Mouse (Mus musculus) stomach, postnatal 0 days (tissue): ENCODE results near the gene Pir.

Source experiments
- CTCF ChIP-seq: IDR thresholded peaks from 2 replicates; pipeline ENCODE4 v1.5.1; 2016; ENCODE audit warnings: antibody characterized with exemption, low read depth, mild to moderate bottlenecking, moderate library complexity
- EP300 ChIP-seq: optimal IDR thresholded peaks from 2 replicates; pipeline ENCODE3; 2016; ENCODE audit warnings: antibody characterized with exemption

DNA sequence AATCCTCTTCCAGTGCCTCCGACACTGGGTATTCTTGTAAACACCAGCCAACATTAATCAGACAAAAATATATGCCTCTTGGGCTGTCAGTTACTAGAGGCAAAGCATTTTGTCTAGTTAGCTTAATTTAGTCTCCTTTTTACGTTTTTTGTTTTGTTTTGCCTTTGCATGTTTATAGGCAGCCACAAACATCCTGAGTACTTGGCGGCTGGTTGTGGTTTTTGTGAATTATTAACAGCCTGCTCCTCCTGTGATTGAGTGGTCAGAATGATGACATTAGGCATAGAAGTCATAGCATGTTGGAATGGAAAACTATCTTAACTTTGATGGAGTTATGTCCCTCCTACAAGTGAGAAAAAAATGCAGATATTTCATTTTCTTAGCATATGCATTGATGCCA is 101.4 kb downstream of the Pir start:
- TF ChIP-seq CTCF (no peak), EP300 (no peak)
